Mouse (Mus musculus): ENCODE measurements around the gene Usp17ld.
"Not testable (repeated sequence)": the region's sequence is repeated elsewhere in the genome, so short reads cannot be mapped to it uniquely, and the experiment has no call there.

Usp17ld gene

GRCm38 (mm10) chr7:103252405-103252804 lies at the start of gene Usp17ld:
Gene Usp17ld (minus strand): TSS chr7:103252505.
- DNase-seq (ENCODE audit: extremely low spot score), result not testable (repeated sequence)

- DNase-seq (ENCODE audit: extremely low spot score), result no peak
Observed at GRCm38 (mm10) chr7:103216696-103217095, 35.6 kb downstream of the Usp17ld start, which contains the start of gene Olfr594. Gene Olfr594 (plus strand): TSS chr7:103216996.

GRCm38 (mm10) chr7:103212050-103212449 lies 40.3 kb downstream of the Usp17ld start:
- DNase-seq (ENCODE audit: extremely low spot score), result not testable (repeated sequence)

DNA sequence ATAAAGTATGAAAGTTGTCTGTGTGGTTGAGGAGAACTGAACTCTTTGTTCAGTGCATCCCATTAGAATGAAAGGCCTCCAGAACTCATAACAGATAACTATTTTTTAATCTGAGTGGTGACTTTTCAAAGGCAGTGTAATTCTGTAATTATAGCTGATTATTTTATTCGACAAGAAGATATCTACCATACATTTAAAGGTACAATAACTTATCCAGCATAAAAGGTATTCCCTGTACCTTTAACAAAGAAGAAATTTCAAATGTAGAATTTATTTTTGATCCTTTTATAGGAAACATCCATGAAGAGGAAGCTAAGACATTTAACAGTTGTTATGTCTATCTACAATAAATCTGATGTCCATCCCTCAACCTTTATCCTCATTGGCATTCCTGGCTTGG lies 40.7 kb downstream of the Usp17ld start, which contains the start of gene Olfr593:
Gene Olfr593, plus strand, starts transcription at position 301 of the 400 bp plus-strand sequence.
- DNase-seq (ENCODE audit: extremely low spot score), result no peak
